Mouse (Mus musculus) heart, embryonic 16.5 days (tissue): ENCODE measurements at regions not wholly inside any gene's neighbourhood (a gene's known extent, or its start where the extent isn't known, plus 50 kb on each side); places are given as distances from the start of the nearest gene placed in this dataset.

ENCODE experiments used
- ATAC-seq: fragments of 200-750 bp; cut with Nextera tagmentation; replicated peaks from 2 replicates; pipeline ENCODE4 v1.8.0; 2017; ENCODE audit warnings: moderate number of reproducible peaks; ENCODE audit not compliant: insufficient read depth, low FRiP score; ENCODE audit errors: extremely low read depth
- H3K27ac ChIP-seq: fragments of 300-500 bp; sonication (generic); 2 replicates; pipeline ENCODE4 v1.5.1; 2014; ENCODE audit warnings: mild to moderate bottlenecking, low read length, control low read depth, moderate library complexity
- H3K27me3 ChIP-seq: fragments of 300-500 bp; sonication (generic); 2 replicates; pipeline ENCODE4 v1.6.1; 2014; ENCODE audit warnings: low read length, mixed read lengths; ENCODE audit not compliant: control insufficient read depth, insufficient read depth
- H3K36me3 ChIP-seq: fragments of 300-500 bp; sonication (generic); 2 replicates; pipeline ENCODE4 v1.6.1; 2014; ENCODE audit not compliant: control insufficient read depth, insufficient read depth
- H3K4me1 ChIP-seq: fragments of 300-500 bp; sonication (generic); 2 replicates; pipeline ENCODE4 v1.6.1; 2014; ENCODE audit warnings: low read length, mixed read lengths; ENCODE audit not compliant: control insufficient read depth, insufficient read depth
- H3K4me2 ChIP-seq: fragments of 300-500 bp; sonication (generic); 2 replicates; pipeline ENCODE4 v1.6.1; 2014; ENCODE audit warnings: low read depth, mild to moderate bottlenecking, control low read depth, low read length
- H3K4me3 ChIP-seq: fragments of 300-500 bp; sonication (generic); 2 replicates; pipeline ENCODE4 v1.5.1; 2014; ENCODE audit warnings: mild to moderate bottlenecking, control low read depth, low read length
- H3K9ac ChIP-seq: fragments of 300-500 bp; sonication (generic); 2 replicates; pipeline ENCODE4 v1.6.1; 2014; ENCODE audit warnings: low read length, control low read depth
- H3K9me3 ChIP-seq: fragments of 300-500 bp; sonication (generic); replicated peaks from 2 replicates; pipeline ENCODE4 v1.6.1; 2016; ENCODE audit warnings: low read length; ENCODE audit not compliant: control insufficient read depth
- WGBS: fragments of 180-500 bp; shearing (Covaris S2); extraction: QIAGEN DNeasy Blood & Tissue Kit; methylation state at CpG from one replicate; pipeline ENCODE4 v1.1.7; 2014; 5-methylcytosine and 5-hydroxymethylcytosine counted together

GRCm38 (mm10) chr15:55994680-55995079 is 1482.7 kb downstream of the Slc22a22 start:
- Histone ChIP-seq H3K4me1 (no peaks in the 10 kb centered on the region), H3K4me2 (no peak overlapping the region), H3K27ac (no peak overlapping the region), H3K27me3 (no peaks in the 10 kb centered on the region), H3K4me3 (no peak overlapping the region), H3K9me3 (no peaks in the 10 kb centered on the region), H3K36me3 (no peaks in the 10 kb centered on the region), H3K9ac (no peak overlapping the region)
- 74% methylated on average over 3 of the region's 3 CpGs for WGBS
- ATAC-seq, result no peak

GRCm38 (mm10) chr15:55975843-55976242 is 1501.6 kb downstream of the Slc22a22 start:
- WGBS, result 75% methylated on average over 14 of the region's 14 CpGs
- Histone ChIP-seq H3K27ac (no peak overlapping the region), H3K4me3 (no peak overlapping the region), H3K4me2 (no peak overlapping the region), H3K36me3 (no peaks in the 10 kb centered on the region), H3K9me3 (no peaks in the 10 kb centered on the region), H3K4me1 (no peaks in the 10 kb centered on the region), H3K27me3 (no peaks in the 10 kb centered on the region), H3K9ac (no peak overlapping the region)
- no peak for ATAC-seq

- Histone ChIP-seq H3K4me3 (no peak overlapping the region), H3K36me3 (no peaks in the 10 kb centered on the region), H3K27ac (no peak overlapping the region), H3K9me3 (no peaks in the 10 kb centered on the region), H3K4me2 (no peak overlapping the region), H3K27me3 (no peaks in the 10 kb centered on the region), H3K4me1 (no peaks in the 10 kb centered on the region), H3K9ac (no peak overlapping the region)
- 37% methylated on average over 2 of the region's 2 CpGs for WGBS
- ATAC-seq, result no peak
Observed at GRCm38 (mm10) chr15:55966780-55967179, 1510.6 kb downstream of the Slc22a22 start.

GRCm38 (mm10) chr15:55965296-55965695 is 1512.1 kb downstream of the Slc22a22 start:
- Histone ChIP-seq H3K4me2 (no peak overlapping the region), H3K9ac (no peak overlapping the region), H3K27ac (no peak overlapping the region), H3K36me3 (no peaks in the 10 kb centered on the region), H3K4me3 (no peak overlapping the region), H3K9me3 (no peaks in the 10 kb centered on the region), H3K27me3 (no peaks in the 10 kb centered on the region), H3K4me1 (no peaks in the 10 kb centered on the region)
- 69% methylated on average over 7 of the region's 7 CpGs for WGBS
- ATAC-seq, result no peak

DNA sequence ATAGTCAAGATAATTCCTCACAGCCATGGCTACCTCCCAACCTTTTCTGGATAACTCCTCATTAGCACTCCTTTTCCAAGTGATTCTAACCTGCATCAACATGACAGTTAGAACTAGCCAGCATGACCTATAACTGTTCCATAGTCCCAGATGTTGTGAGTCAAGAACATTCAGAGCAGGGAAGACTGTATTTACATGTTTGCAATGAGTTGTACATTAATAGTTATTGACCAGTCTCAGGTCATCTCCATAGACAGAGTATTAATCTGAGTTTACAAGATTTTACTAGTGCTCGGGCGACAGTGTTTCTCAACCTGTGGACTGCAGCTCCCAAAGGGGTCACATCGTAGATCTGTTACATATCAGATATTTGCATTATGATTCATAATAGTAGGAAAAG is 1515.3 kb downstream of the Slc22a22 start:
- H3K9ac ChIP-seq, result no peak overlapping the region
- no peaks in the 10 kb centered on the region for H3K4me1 ChIP-seq
- no peaks in the 10 kb centered on the region for H3K27me3 ChIP-seq
- no peak overlapping the region for H3K4me3 ChIP-seq
- no peaks in the 10 kb centered on the region for H3K9me3 ChIP-seq
- 88% methylated on average over 3 of the region's 3 CpGs for WGBS
- no peak for ATAC-seq
- no peak overlapping the region for H3K4me2 ChIP-seq
- H3K27ac ChIP-seq, result no peak overlapping the region
- no peaks in the 10 kb centered on the region for H3K36me3 ChIP-seq
